ENCODE assay signal across 19 mouse cellular contexts in genomic region chr11:63991958-63992357, GRCm38 (mm10).
A peak's percentile ranks its signal among the peaks of the same experiment; 100 is the strongest.
DNase-seq lines count a peak whose midpoint lies in the region; TF ChIP-seq lines count a peak whose summit lies in the region.
"Had no signal": no experiment of that assay in that cellular context is flagged by ENCODE, and none has a peak within 500 bp of the region (broad histone marks: within the 10 kb centered on the region; RNA-seq: fewer than 3 reads in every experiment).

No protein-coding gene starts in this region.

- 0 out of 2 replicates have a peak, but pooled peaks have one; percentile 20 for TF ChIP-seq POLR2A in thymus, adult 2 months (IDR thresholded peaks at IDR 0.05; ENCODE audit: control insufficient read depth, extremely low read depth, insufficient read depth, low read length, poor library complexity)

- TF ChIP-seq CTCF in thymus, adult 2 months (IDR thresholded peaks at IDR 0.05; ENCODE audit: borderline replicate concordance, control insufficient read depth, extremely low read depth, insufficient read depth, low read length, poor library complexity): no peak

- WGBS in thymus, adult 2 months: 59% methylated on average over 8 of the region's 8 CpGs

- DNase-seq in CD4-positive, CD25-positive, alpha-beta regulatory T cell, adult 2 months (ENCODE audit: low read depth, low spot score): peak; percentile 69
- DNase-seq in CD8-positive naive resting alpha-beta T cell, adult 2 months (ENCODE audit: low read depth in 2 of 2, low spot score in 2 of 2): peak; percentile 52 to 64
- DNase-seq in induced T-regulatory cell, adult 2 months (ENCODE audit: low read depth): peak; percentile 57
- DNase-seq in thymus, adult 2 months: peak; percentile 68
- no peak for DNase-seq in lung, adult 18-20 months
- no peak for DNase-seq in gastrocnemius, postnatal 14 days
- DNase-seq in heart, adult 18-20 months: no peak
- DNase-seq in left cerebral cortex, postnatal 4 days: no peak
- DNase-seq: adrenal gland, postnatal 10 days; kidney, adult 9 months; kidney, postnatal 4 days; lung, postnatal 10 days; right cerebral cortex, postnatal 25 days had no signal

- peak overlapping the region; percentile 59 for H3K27ac ChIP-seq in thymus, adult 2 months (ENCODE audit: control insufficient read depth, insufficient read depth, low read length)
- H3K27ac ChIP-seq: embryonic facial prominence, embryonic 12.5 days; hindbrain, embryonic 10.5 days; limb, embryonic 12.5 days; liver, embryonic 15.5 days; neural tube, embryonic 13.5 days had no signal

- intact Hi-C loops in gastrocnemius, postnatal 14 days (cut with DNase I; ENCODE audit: low total_unique reads): no loop called here
- intact Hi-C loops in left cerebral cortex, postnatal 4 days (cut with DNase I): no loop called here

- H3K4me3 ChIP-seq in thymus, adult 2 months (ENCODE audit: control insufficient read depth, insufficient read depth, low read length): no peak overlapping the region
- H3K4me3 ChIP-seq: embryonic facial prominence, embryonic 12.5 days; hindbrain, embryonic 10.5 days; limb, embryonic 12.5 days; liver, embryonic 15.5 days; megakaryocyte, embryonic 14.5 days; neural tube, embryonic 13.5 days had no signal

- H3K27me3 ChIP-seq in thymus, adult 2 months (ENCODE audit: control insufficient read depth, insufficient read depth, low read length): no peaks in the 10 kb centered on the region
- H3K27me3 ChIP-seq: embryonic facial prominence, embryonic 12.5 days; limb, embryonic 12.5 days; liver, embryonic 15.5 days; megakaryocyte, embryonic 14.5 days; neural tube, embryonic 13.5 days had no signal

- H3K36me3 ChIP-seq in thymus, adult 2 months (ENCODE audit: control insufficient read depth, insufficient read depth, low read length): no peaks in the 10 kb centered on the region
- H3K36me3 ChIP-seq: embryonic facial prominence, embryonic 12.5 days; hindbrain, embryonic 10.5 days; limb, embryonic 12.5 days; neural tube, embryonic 13.5 days had no signal

- peaks cover 38% of the 10 kb centered on the region for H3K4me1 ChIP-seq in thymus, adult 2 months (replicated peaks; ENCODE audit: control insufficient read depth, insufficient read depth, low read length)
- H3K4me1 ChIP-seq: limb, embryonic 12.5 days had no signal

Comparison
In these comparisons a context has a peak if more than half of its experiments do, and no peak if none do; other contexts are left out.
1. DNase-seq: peak in CD4-positive, CD25-positive, alpha-beta regulatory T cell, adult 2 months (single experiment), CD8-positive naive resting alpha-beta T cell, adult 2 months (2 of 2), induced T-regulatory cell, adult 2 months (single experiment) and thymus, adult 2 months (single experiment); none in lung, adult 18-20 months (0 of 2), gastrocnemius, postnatal 14 days (single experiment), heart, adult 18-20 months (0 of 2) and left cerebral cortex, postnatal 4 days (single experiment).